Mouse (Mus musculus): ENCODE data around the gene Plekhm1.

The Plekhm1 gene

DNA sequence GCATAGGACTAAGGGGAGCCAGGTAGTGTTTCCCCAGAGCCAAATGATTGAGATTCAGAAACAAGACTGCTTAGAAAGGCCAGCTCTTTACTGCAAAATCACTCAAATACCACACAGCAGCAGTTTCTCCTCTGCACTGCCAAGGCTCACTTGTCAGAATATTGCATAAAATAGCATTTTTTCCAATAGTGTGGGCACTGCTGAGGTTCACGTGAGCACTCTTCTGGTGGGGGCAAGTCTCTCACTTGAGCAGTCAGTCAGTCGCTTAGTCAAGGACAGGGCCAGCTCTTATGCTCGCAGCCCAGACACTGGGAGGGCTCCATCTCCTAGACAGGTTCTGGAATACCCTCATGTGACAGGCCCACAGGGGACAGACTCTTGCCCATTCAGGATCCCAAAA is 47.5 kb downstream of the Plekhm1 start:
- in situ Hi-C loops (cut with MboI; ENCODE audit: low pct_unique_long_range_greater_than_20kb in 1 of 2, low sequenced_read_pairs in 2 of 2, unreplicated experiment in 1 of 2): no loop called here

- in situ Hi-C loops (cut with MboI; ENCODE audit: low pct_unique_long_range_greater_than_20kb in 1 of 2, low sequenced_read_pairs in 2 of 2, unreplicated experiment in 1 of 2): no loop called here
Measured at GRCm38 (mm10) chr11:103364335-103364734, 48.2 kb downstream of the Plekhm1 start.

- in situ Hi-C loops (cut with MboI; ENCODE audit: low pct_unique_long_range_greater_than_20kb in 1 of 2, low sequenced_read_pairs in 2 of 2, unreplicated experiment in 1 of 2): no loop called here
Measured at GRCm38 (mm10) chr11:103363214-103364148, 49.0 kb downstream of the Plekhm1 start, which contains the start of gene Arhgap27. Arhgap27 (minus strand) TSS chr11:103363692.

- in situ Hi-C loops (cut with MboI; ENCODE audit: low pct_unique_long_range_greater_than_20kb in 1 of 2, low sequenced_read_pairs in 2 of 2, unreplicated experiment in 1 of 2): no loop called here
Measured at GRCm38 (mm10) chr11:103362521-103363181, 49.8 kb downstream of the Plekhm1 start.

- in situ Hi-C loops (cut with MboI; ENCODE audit: low pct_unique_long_range_greater_than_20kb in 1 of 2, low sequenced_read_pairs in 2 of 2, unreplicated experiment in 1 of 2): no loop called here
Measured at GRCm38 (mm10) chr11:103362054-103362432, 50.4 kb downstream of the Plekhm1 start.

DNA sequence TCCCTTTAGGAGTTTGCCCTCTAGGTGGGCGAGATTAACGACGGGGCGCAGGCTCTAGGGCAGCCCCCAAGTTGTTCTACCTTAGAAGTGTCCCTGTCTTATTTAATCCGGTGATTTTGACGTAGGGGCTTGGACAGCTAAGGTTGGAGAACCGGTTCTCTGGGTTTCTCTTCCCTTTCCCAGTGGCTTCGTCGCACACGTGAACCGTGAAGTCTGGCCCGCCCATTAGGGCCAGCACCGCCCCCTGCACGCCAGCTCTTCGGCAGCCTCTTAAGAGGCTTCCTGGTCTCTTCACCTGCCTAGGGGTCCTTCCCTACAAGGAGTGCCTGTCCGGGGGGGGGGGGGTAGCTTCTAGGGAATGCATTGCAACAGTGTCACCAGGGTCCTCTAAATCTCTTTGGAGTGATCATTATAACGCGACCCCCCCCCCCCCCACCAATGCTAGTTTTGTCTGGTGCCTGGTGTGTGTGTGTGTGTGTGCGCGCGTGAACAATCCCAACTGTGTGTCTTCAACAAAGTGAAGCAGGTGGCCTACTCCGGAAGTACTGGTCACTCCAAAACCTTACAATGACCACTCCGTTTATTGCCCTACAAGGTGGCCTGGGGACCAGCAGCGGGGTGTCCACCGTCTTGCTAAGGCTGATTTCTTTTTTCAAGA is 51.0 kb downstream of the Plekhm1 start:
- in situ Hi-C loops (cut with MboI; ENCODE audit: low pct_unique_long_range_greater_than_20kb in 1 of 2, low sequenced_read_pairs in 2 of 2, unreplicated experiment in 1 of 2): no loop called here

DNA sequence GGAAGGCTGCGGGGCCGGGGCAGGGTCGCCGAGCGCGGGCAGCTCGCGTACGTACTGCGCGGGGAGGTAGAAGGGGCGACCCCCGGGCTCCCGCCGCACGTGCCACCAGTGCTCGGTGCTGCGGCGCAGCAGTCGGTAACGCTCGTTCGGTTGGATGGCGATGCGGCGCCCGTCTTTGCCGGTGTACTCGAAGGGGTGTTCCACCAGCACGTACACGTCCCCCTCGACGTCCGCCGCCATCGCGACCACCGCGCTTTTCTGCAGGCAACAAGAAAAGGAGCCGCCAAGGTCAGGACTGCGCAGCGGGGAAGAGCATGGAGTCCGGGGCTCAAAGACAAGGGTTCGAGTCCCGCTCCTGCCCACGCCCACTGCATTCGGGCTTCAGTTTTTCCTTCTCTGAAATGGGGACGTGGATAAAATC is 51.8 kb downstream of the Plekhm1 start:
- in situ Hi-C loops (cut with MboI; ENCODE audit: low pct_unique_long_range_greater_than_20kb in 1 of 2, low sequenced_read_pairs in 2 of 2, unreplicated experiment in 1 of 2): no loop called here

GRCm38 (mm10) chr11:103359841-103360641 is 52.4 kb downstream of the Plekhm1 start:
- in situ Hi-C loops (cut with MboI; ENCODE audit: low pct_unique_long_range_greater_than_20kb in 1 of 2, low sequenced_read_pairs in 2 of 2, unreplicated experiment in 1 of 2): loop anchor here (5.0 to 10.0 kb wide), 2 partner anchors 95 to 102 kb away; no protein-coding TSS in a partner anchor

DNA sequence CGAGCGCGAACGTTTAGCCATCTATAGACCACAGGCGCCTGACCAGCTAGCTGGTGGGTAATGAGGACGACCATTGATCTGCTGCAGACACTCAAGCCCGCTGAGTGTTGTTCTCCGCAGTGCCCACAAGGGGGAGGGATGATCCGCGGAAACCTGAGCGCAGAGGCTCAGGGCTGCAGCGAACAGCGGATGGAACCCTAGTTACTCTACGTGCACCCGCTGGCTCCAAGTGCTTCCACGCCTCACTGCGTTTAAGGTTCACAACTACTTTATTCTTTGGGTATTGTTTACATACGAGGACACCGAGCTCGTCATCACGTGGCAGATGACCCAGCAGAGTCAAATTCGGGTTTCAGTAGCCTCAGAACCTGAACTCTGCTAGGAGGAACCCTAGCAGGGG is 53.4 kb downstream of the Plekhm1 start:
- in situ Hi-C loops (cut with MboI; ENCODE audit: low pct_unique_long_range_greater_than_20kb in 1 of 2, low sequenced_read_pairs in 2 of 2, unreplicated experiment in 1 of 2): loop anchor here (5.0 to 10.0 kb wide), 2 partner anchors 96 to 103 kb away; no protein-coding TSS in a partner anchor

DNA sequence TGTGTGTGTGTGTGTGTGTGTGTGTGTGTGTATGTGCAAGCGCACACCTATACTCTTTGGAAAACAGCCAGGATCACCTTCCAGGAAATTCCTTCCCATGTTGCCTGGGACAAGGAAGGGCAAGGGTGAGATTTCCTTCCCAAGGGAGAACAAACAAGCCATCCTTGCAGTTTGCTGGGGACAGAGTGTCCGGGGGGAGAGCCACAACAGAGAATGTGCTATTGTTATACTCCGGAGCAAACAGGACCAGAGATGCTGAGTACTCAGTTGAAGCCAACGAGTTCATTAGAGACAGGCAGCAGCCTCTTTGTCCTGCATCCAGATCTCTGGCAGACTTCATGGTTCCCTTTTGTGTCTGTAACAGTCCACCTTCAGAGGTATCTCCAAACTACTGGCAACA is 54.2 kb downstream of the Plekhm1 start:
- in situ Hi-C loops (cut with MboI; ENCODE audit: low pct_unique_long_range_greater_than_20kb in 1 of 2, low sequenced_read_pairs in 2 of 2, unreplicated experiment in 1 of 2): loop anchor here (5.0 to 10.0 kb wide), 2 partner anchors 96 to 104 kb away; no protein-coding TSS in a partner anchor

GRCm38 (mm10) chr11:103357710-103358109 is 54.8 kb downstream of the Plekhm1 start:
- in situ Hi-C loops (cut with MboI; ENCODE audit: low pct_unique_long_range_greater_than_20kb in 1 of 2, low sequenced_read_pairs in 2 of 2, unreplicated experiment in 1 of 2): loop anchor here (5.0 to 10.0 kb wide), 2 partner anchors 97 to 105 kb away; no protein-coding TSS in a partner anchor

- in situ Hi-C loops (cut with MboI; ENCODE audit: low pct_unique_long_range_greater_than_20kb in 1 of 2, low sequenced_read_pairs in 2 of 2, unreplicated experiment in 1 of 2): loop anchor here (5.0 to 10.0 kb wide), 2 partner anchors 98 to 105 kb away; no protein-coding TSS in a partner anchor
Measured at GRCm38 (mm10) chr11:103356938-103357670, 55.4 kb downstream of the Plekhm1 start.

DNA sequence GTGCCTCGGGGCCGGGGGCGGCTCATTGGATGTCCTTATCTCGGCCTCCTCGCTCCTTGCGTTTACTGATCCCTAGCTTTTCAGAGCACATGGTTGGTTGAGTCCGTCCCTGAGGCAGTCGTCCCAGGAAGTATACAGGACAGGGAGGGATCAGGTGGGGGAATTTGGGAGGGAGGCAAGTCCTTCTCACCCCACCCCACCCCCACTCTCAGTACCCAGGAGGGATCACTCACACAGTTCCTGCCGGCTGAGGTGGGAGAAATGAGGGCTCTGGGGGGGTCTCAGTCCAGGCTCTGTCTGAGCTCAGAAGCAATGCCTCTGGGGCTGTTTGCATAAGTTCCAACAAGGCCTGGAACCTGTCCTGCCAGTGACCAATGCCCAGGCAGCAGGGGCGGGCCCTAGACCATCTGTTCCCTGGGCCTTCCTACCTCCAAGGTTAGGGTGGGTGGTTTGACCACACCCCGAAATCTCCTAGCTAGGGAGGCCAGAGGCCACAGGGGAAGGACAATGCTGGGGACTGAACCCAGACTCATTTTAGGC is 56.4 kb downstream of the Plekhm1 start:
- in situ Hi-C loops (cut with MboI; ENCODE audit: low pct_unique_long_range_greater_than_20kb in 1 of 2, low sequenced_read_pairs in 2 of 2, unreplicated experiment in 1 of 2): loop anchor here (5.0 to 10.0 kb wide), 2 partner anchors 99 to 106 kb away; no protein-coding TSS in a partner anchor

- in situ Hi-C loops (cut with MboI; ENCODE audit: low pct_unique_long_range_greater_than_20kb in 1 of 2, low sequenced_read_pairs in 2 of 2, unreplicated experiment in 1 of 2): loop anchor here (5.0 to 10.0 kb wide), 2 partner anchors 100 to 107 kb away; no protein-coding TSS in a partner anchor
Measured at GRCm38 (mm10) chr11:103355251-103355650, 57.2 kb downstream of the Plekhm1 start.

- in situ Hi-C loops (cut with MboI; ENCODE audit: low pct_unique_long_range_greater_than_20kb in 1 of 2, low sequenced_read_pairs in 2 of 2, unreplicated experiment in 1 of 2): loop anchor here in 1 of 2 experiments (10.0 kb wide), 1 partner anchor 101 kb away; no protein-coding TSS in a partner anchor
Measured at GRCm38 (mm10) chr11:103354033-103354432, 58.5 kb downstream of the Plekhm1 start.

DNA sequence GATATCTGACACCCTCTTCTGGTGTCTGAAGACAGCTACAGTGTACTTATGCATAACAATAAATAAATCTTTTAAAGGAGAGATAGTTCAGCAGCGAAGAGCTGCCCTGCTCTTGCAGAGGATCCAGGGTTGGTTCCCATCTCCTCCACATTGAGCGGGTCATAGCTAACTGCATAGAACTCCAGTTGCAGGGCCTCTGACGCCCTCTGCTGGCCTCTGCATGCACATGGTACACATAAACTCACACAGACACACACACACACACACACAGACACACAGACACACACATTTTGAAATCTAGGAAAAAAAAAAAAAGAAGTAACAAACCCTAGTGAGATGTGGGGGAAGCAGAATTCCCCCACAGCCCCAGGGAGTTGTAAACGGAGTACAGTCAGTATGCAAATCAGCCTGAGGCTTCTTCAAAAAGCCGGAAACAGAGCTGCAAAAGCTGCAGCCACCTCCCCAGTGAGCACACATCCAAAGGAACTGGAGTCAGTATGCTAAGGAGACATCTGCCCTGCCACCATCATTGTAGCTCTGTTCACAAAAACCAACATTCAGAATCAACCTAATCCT is 60.2 kb downstream of the Plekhm1 start:
- in situ Hi-C loops (cut with MboI; ENCODE audit: low pct_unique_long_range_greater_than_20kb in 1 of 2, low sequenced_read_pairs in 2 of 2, unreplicated experiment in 1 of 2): loop anchor here in 1 of 2 experiments (10.0 kb wide), 1 partner anchor 102 kb away; no protein-coding TSS in a partner anchor

Data from mouse embryonic stem cell (cell line).